Mouse (Mus musculus) liver (tissue): ENCODE measurements around the gene Idi1.
"Not testable (repeated sequence)": the region's sequence is repeated elsewhere in the genome, so short reads cannot be mapped to it uniquely, and the experiment has no call there.

Experiments used
- DNase-seq: peaks from one replicate; pipeline ENCODE4 v3.0.0-alpha.2; 2020; ENCODE audit warnings: mixed read lengths

The Idi1 gene

DNA sequence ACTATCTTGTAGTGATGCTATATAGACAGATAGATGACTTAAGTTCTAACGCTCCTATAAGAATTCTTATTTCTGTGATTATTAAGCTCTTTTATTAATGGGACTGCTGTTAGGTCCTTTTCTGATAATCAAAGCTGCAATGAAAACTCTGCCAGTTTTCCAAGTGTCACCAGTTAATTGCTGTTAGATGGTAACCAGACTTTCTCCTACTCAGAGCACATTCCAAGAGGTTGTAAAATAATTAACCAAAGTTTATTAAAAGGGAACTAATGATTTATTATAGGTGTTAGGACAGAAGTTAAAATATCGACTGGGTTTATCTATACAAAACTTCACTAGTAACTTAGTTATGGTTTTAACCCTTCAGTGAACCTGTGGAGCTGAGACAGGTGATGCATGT lies 20.7 kb downstream of the Idi1 start:
- not testable (repeated sequence) for DNase-seq

DNA sequence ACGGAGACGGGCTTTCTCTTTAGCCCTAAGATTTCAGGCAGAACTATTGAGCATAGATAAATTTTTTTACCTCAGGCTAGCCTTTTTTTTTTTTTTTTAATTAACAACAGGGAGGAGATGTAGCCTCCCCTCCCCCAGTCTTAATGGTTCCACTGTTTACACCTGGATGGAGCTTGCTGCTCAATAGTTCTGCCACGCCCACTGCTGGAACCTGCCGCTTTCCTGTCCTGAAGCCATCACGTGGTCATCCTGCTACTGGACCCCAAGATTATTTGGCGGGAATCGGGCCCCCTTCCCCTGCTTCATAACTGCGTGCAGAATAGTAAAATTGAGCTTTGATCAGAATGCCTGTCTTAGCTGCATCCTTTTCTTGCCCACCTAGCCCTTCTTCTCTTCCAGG lies 28.6 kb downstream of the Idi1 start:
- not testable (repeated sequence) for DNase-seq

DNA sequence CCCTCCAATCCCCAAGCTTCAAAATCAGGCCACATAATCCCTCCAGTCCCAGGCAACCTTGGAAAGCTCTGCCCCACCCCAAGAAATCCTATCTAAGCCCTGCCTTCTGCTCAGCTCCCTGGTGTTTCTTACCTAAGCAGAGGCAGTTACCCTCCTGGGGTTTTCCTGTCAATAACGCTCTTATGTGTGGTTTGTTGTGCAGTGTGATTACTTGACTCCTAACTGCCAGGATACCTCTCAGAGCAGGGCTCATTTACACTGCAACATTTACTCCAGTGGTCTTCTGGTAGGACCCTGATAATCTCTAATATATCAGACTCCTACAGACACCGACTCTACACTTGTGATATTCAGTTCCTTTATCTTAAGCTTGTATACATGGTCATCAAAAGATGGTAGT lies 48.2 kb downstream of the Idi1 start:
- no peak for DNase-seq

DNA sequence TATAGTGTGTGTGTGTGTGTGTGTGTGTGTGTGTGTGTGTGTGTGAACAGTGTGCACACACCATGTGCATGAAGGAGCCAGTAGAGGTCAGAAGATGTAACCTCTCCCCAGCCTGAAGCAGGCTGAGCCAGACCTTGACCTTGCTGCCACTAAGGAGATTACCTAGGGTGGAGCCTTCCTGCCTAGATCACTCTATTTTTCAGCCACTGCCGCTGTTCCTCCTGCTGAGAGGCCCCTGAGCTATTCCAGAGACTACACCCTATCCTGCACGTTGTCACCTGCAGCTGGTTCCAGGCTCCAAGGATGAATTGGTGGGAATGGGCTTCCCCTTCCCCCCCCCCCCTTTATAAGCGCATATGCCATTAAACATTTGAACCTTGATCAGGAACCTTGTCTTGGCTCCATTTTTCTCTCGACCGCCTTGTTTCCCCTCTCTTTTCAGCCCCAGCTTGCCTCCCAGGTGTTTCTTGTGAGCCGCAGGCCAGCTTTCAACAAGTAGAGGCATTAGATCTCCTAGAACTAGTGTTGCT lies 52.4 kb downstream of the Idi1 start:
- DNase-seq: not testable (repeated sequence)

DNA sequence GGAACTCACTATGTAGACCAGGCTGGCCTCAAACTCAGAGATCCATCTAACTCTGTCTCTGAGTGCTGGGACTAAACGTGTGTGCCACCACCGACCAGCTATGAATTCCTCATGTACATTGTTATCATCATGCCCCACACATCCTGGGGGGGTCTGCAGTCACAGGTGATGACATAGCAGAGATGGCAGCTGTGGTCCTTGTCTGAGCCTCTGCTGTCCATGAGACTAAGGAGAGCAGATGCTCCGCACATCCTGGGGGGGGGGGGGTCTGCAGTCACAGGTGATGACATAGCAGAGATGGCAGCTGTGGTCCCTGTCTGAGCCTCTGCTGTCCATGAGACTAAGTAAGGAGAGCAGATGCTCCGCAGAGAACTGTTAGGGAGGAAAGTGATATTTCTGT lies 55.8 kb downstream of the Idi1 start:
- not testable (repeated sequence) for DNase-seq

DNA sequence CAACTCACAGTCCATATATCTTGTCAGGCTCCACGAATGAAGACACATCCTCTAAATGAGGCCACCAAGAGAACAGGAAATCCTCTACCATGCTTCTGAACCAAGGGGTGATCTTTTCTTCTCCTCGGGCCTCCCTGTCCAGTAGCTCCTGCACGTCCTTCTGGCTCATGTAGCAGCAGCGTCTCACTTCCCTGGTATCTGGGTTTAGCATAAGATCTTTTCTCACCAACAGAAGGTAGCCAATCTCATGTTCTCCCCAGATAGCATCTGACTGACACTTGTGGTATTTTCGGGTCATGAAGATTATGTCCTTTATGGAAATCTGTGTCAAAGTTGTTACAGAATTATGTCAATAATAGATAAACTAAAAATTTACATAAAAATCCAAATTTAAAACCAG lies 56.4 kb downstream of the Idi1 start:
- not testable (repeated sequence) for DNase-seq
